Mouse (Mus musculus) erythroblast, embryonic 14.5 days (primary cell): ENCODE measurements around the gene Slc43a2.

Experiments
- GATA1 ChIP-seq: IDR thresholded peaks from 2 replicates; pipeline ENCODE4 v1.6.1; 2012; ENCODE audit warnings: low read length, inconsistent platforms, mixed read lengths
- TAL1 ChIP-seq: IDR thresholded peaks from 3 replicates; pipeline ENCODE4 v1.6.1; 2012; ENCODE audit warnings: low read length, inconsistent platforms, mixed read lengths

DNA sequence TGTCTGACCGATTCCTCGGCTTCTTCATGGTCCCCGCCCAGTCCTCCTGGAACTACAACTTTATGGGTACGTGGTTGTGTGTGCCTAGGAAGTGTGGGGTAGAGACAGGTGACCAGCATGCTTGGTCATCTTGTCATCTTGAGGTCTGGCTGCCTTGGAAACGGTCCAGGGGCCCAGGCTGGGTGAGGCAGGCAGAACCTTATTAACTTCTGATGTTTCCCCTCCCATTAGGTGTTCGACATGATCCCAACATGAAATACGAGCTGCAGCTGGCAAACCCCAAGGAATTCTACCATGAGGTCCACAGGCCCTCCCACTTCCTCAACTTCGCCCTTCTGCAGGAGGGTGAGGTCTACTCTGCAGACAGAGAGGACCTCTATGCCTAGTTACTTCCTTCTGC lies 22.6 kb upstream of the Slc43a2 start:
- TF ChIP-seq GATA1 (no peak), TAL1 (no peak)
